Mouse (Mus musculus): ENCODE measurements at regions not wholly inside any gene's neighbourhood (a gene's known extent, or its start where the extent isn't known, plus 50 kb on each side); places are given as distances from the start of the nearest gene placed in this dataset.

DNA sequence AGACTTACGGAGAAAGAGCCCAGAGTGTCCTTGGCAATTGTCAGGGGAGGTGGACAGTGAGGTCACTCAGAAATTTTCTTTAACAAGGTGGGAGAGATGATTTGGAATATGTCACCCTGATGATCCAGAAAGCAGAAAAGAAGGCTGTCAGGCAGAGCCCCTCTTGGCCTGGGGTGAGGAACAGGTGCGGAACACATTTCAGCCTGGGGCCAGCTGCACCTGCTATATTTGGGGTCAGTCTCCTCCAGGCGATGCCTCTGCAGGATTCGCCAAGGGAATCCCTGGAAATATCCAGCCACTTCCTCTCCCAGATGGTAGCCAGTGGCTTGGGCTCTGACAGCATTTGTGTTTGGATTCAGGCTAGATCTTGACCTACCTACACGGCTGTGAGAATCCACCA is 134.8 kb upstream of the Ctnnb1 start:
- no peak for ATAC-seq (replicated peaks; ENCODE audit: low FRiP score, low TSS enrichment, poor library complexity, severe bottlenecking)

DNA sequence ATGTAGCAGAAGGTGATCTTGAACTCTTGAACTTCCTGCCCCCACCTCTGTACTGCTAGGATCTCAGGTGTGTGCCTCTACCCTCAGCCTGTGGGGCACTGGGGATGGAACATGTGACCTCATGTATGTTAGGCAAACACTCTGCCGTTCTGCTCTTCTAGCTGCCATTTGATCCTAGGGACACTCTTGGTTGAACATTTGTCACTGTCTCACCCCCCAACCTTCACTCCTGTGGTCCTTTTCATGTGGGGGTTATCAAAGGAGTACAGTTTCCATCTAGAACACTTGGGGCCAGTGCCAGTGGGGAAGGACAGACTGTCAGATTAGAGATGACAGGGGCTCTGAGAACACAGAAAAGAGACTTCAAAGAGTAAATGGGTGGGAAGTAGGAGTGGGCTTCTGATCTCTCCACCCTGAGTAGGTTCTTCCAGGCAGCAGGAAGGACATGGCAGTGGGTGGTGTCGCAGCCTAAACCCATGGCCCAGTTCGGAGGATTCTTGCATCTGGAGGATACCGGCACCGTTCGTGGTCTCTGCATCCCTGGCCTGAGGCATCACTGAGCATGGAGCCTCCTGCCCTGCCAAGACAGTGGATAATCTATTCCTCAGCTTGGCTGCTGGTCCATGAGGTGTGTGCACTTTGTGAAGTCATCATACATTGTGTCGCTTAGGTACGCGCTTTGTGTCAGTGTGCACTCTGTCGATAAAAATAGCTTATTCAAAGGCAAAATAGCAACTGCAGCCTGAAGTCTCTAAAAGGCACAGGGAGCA is 132.7 kb upstream of the Ctnnb1 start:
- ATAC-seq (replicated peaks; ENCODE audit: low FRiP score, low TSS enrichment, poor library complexity, severe bottlenecking), result no peak

DNA sequence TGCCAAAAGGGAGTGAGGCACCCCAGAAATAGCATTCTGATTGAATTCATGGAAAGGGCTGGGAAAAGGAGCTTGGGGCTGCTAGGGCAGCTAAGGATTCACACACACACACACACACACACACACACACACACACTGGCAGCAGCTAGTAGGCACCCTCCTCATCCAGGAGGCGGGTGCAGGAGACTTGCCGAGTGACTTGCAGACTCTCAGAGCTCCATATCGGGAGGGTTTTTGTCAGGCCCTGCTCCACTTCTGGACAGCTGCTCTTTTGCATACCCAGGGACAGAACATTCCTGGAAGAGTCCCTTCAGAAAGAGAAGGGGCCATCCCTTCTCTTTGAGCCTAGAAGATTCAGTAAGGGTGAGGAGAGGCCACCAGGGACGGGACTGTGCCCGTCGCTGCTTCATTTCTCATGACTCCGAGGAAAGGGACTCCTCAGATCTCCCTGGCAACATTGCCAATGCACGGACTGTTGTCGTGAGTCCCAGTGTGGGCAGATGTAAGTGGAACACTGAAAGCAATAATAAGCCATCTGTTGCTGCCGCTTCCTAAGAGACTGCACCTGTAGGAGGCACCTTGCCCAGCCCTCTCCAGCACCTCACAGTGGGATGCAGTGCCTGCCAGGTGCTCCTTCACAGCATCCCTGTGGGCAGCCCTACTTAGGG is 130.9 kb upstream of the Ctnnb1 start:
- ATAC-seq (replicated peaks; ENCODE audit: low FRiP score, low TSS enrichment, poor library complexity, severe bottlenecking), result no peak

DNA sequence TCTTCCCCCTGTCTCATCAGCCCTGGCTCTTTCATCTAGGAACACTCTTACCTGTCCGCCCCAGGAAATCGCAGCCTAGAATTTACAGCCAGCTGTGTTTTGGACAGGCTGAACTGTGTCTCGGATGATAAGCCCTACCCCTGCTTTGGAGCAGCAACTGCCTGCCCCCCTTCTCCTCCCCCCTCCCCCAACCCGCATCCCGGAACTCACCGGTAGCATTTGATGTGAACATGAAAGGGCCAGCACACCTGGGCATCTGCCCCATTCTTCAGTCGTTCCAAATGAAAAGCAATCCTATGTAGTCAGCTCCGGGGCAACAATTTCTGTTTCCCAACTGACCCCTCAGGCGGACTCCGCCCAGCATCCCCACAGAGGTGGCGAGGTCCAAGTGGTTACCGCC is 130.1 kb upstream of the Ctnnb1 start:
- no peak for ATAC-seq (replicated peaks; ENCODE audit: low FRiP score, low TSS enrichment, poor library complexity, severe bottlenecking)

DNA sequence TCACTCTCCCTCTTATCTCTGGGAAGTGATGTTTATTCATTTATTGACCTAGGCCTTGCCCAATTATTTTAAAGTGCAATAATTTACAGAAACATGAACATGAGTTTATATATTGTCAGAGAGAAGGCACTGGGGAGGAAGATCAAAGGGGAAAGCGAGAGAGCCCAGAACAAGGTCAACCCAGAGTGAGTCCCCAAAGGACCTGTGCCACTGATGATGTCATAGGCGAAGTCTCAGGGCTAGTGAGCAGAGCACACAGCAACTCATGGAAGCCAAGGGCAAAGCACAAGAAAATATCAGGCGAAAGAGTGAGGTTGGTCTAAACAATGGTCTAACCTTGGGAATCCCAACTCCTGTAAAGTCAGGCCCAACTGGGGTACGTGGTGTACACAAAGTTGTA is 126.4 kb upstream of the Ctnnb1 start:
- no peak for ATAC-seq (replicated peaks; ENCODE audit: low FRiP score, low TSS enrichment, poor library complexity, severe bottlenecking)

- no peak for ATAC-seq (replicated peaks; ENCODE audit: low FRiP score, low TSS enrichment, poor library complexity, severe bottlenecking)
Observed at GRCm38 (mm10) chr9:120804760-120805294, 124.2 kb upstream of the Ctnnb1 start.

GRCm38 (mm10) chr9:120808741-120809425 is 120.1 kb upstream of the Ctnnb1 start:
- no peak for ATAC-seq (replicated peaks; ENCODE audit: low FRiP score, low TSS enrichment, poor library complexity, severe bottlenecking)

- ATAC-seq (replicated peaks; ENCODE audit: low FRiP score, low TSS enrichment, poor library complexity, severe bottlenecking), result no peak
Observed at GRCm38 (mm10) chr9:120811522-120811921, 117.5 kb upstream of the Ctnnb1 start.

- ATAC-seq (replicated peaks; ENCODE audit: low FRiP score, low TSS enrichment, poor library complexity, severe bottlenecking), result no peak
Observed at GRCm38 (mm10) chr9:120812667-120813210, 116.3 kb upstream of the Ctnnb1 start.

DNA sequence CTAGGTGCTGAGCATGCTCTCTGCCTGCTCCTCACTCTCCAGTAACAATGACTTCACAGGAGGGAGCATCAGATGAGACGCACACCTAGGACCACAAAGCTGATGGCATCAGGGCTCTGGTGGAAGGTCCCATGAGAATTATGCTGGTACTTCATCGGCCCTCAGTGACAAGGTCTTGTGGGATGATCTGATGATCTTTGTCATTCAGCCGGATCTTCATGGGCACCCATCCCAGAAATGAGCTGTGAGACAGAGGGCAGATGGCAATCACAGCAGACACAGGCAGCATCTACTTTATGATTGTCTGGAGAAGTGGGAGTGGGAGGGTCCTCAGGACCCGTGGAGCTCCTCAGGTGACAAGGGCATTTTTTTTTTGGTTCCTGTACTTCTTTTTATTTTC is 114.7 kb upstream of the Ctnnb1 start:
- ATAC-seq (replicated peaks; ENCODE audit: low FRiP score, low TSS enrichment, poor library complexity, severe bottlenecking), result no peak

DNA sequence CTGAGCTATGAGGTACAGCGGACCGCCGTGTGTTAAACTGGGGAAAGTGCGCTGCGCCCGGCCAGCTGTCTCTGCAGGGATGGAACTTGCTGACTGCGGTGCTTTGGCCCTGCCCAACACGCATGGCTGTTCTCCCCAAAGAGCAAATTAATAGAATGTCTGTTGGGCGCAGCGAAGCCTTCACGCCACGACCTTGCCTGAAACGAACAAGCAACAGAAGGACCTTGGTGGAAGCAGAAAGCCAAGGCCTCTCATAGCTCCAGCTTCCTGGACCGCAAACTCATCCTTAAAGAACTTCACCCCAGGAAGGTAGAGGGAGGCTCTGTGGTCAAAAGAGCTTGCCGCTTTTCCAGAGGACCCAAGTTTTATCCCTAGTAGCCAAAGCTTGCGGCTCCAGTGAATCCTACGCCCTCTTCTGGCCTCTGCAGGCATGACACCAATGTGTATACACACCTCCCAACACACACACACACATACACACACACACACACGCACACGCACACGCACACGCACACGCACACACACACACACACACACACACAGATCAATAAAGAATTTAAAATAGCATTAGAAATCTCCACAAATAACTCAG is 110.2 kb upstream of the Ctnnb1 start:
- ATAC-seq (replicated peaks; ENCODE audit: low FRiP score, low TSS enrichment, poor library complexity, severe bottlenecking), result no peak

- no peak for ATAC-seq (replicated peaks; ENCODE audit: low FRiP score, low TSS enrichment, poor library complexity, severe bottlenecking)
Observed at GRCm38 (mm10) chr9:120820892-120821291, 108.1 kb upstream of the Ctnnb1 start.

GRCm38 (mm10) chr9:120823397-120823796 is 105.6 kb upstream of the Ctnnb1 start:
- ATAC-seq (replicated peaks; ENCODE audit: low FRiP score, low TSS enrichment, poor library complexity, severe bottlenecking), result no peak

DNA sequence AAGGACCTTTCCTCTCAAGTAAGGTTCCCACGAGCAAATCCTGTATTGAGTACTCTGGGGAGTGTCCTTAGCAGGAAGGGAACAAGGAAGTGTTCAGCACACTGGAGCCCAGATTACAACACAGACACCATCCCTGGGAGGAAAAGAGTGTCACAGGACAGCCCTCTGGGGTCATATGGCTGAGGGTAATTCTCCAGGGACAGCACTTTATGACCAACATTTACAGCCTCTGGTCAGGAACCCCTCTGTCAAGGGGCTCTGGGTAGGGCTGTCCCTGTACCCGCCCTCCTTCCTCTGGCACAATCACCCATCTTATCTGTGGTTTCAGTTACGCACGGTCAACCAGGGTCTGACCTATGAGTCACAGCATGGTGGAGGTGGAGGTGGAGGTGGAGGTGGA is 102.8 kb upstream of the Ctnnb1 start:
- no peak for ATAC-seq (replicated peaks; ENCODE audit: low FRiP score, low TSS enrichment, poor library complexity, severe bottlenecking)

GRCm38 (mm10) chr9:120830526-120830925 is 98.5 kb upstream of the Ctnnb1 start:
- ATAC-seq (replicated peaks; ENCODE audit: low FRiP score, low TSS enrichment, poor library complexity, severe bottlenecking), result no peak

- no peak for ATAC-seq (replicated peaks; ENCODE audit: low FRiP score, low TSS enrichment, poor library complexity, severe bottlenecking)
Observed at GRCm38 (mm10) chr9:120834166-120834565, 94.8 kb upstream of the Ctnnb1 start.

DNA sequence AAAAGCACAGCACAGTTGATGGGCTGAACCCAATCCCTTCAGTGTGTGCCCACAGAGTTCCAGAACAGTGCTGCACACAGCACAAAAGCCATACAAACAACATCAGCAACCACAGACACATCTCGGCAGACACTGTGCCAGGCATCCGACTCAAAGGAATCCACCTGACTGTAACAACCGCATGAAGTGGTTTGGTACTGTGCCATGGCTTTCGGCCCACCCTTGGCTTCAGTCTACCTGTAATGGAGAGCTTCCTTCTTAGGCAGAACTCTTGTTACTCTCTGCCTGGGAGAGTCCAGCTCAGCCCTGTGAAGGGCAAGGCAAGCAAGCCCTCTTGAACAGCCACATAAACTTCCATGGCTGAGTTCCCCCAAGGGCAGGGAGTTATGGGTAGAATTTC is 93.4 kb upstream of the Ctnnb1 start:
- ATAC-seq (replicated peaks; ENCODE audit: low FRiP score, low TSS enrichment, poor library complexity, severe bottlenecking), result no peak

DNA sequence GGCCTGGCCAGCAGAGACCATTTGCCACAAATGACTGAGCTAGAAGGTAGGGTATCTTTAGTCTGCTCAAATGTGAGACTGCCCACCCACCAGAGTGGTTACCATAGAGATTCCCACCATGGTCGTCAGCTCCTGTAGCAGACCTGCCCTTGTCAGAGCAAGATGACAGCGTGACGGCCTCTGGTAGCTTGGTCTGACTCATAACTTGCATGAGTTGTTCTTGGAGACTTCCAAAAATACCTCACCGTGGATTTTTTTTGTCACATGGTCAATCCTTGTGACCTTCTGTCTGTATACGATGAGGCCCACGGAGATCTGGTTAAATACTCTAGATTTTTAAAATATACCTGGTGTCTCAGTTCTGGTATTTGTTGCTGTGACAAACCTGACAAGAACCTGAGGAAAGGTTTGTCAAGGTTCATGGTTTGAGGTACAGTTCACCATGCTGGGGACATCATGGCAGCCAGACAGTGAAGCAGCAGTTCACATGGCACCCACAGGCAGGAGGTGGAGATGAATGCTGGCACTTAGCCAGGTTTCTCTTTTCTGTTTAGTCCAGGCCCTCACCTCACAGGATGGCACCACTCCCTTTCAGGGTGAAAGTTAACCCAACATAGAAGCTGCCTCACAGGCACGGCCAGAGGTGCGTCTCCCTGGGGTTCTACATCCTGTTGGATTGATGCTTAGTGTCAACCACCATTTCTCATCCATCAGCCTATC is 91.4 kb upstream of the Ctnnb1 start:
- ATAC-seq (replicated peaks; ENCODE audit: low FRiP score, low TSS enrichment, poor library complexity, severe bottlenecking), result no peak

DNA sequence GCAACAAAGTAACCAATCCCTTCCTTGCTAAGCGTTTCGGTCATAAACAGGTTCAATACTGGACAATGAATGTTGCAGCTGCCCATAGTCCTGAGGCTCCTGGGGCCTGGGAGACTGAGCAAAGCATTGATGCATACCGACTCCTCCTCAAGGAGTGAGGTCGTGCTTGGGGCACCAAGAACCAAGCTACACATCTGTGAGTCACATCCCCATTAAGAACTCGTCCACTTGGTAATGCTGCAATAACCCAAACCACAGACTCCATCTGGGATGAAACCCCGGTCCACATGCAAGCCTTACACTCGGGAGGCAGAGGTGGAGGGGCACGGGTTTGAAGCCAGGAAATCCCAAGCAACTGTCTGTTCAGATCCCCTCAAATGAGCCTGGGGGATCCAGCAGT is 85.3 kb upstream of the Ctnnb1 start:
- no peak for ATAC-seq (replicated peaks; ENCODE audit: low FRiP score, low TSS enrichment, poor library complexity, severe bottlenecking)

Data from megakaryocyte-erythroid progenitor cell, adult 5-6 weeks (primary cell).